Mouse (Mus musculus) limb, embryonic 12.5 days (tissue): ENCODE results near the gene Gm14459. TPM values are rescaled to one million over a fixed set of nuclear protein-coding genes. Genes with fewer than 3 reads are reported as not detected.
"Not testable (repeated sequence)": the region's sequence is repeated elsewhere in the genome, so short reads cannot be mapped to it uniquely, and the experiment has no call there.

ENCODE experiments used
- ATAC-seq: fragments of 200-750 bp; cut with Nextera tagmentation; 2 replicates; pipeline ENCODE4 v1.8.0; 2017; ENCODE audit warnings: low read depth, moderate TSS enrichment; ENCODE audit not compliant: insufficient number of reproducible peaks, insufficient read depth, low FRiP score, low TSS enrichment
- H3K27ac ChIP-seq: fragments of 300-500 bp; sonication (generic); 2 replicates; pipeline ENCODE4 v1.5.1; 2016; ENCODE audit warnings: mild to moderate bottlenecking, moderate library complexity
- H3K27me3 ChIP-seq: fragments of 300-500 bp; sonication (generic); 2 replicates; pipeline ENCODE4 v1.6.1; 2016; ENCODE audit warnings: mild to moderate bottlenecking, moderate library complexity
- H3K36me3 ChIP-seq: fragments of 300-500 bp; sonication (generic); 2 replicates; pipeline ENCODE4 v1.6.1; 2016; ENCODE audit warnings: mild to moderate bottlenecking, moderate library complexity
- H3K4me1 ChIP-seq: fragments of 300-500 bp; sonication (generic); replicated peaks from 2 replicates; pipeline ENCODE4 v1.6.1; 2016
- H3K4me2 ChIP-seq: fragments of 300-500 bp; sonication (generic); 2 replicates; pipeline ENCODE4 v1.6.1; 2016; ENCODE audit warnings: mild to moderate bottlenecking, moderate library complexity
- H3K4me3 ChIP-seq: fragments of 300-500 bp; sonication (generic); replicated peaks from 2 replicates; pipeline ENCODE4 v1.5.1; 2016; ENCODE audit warnings: mild to moderate bottlenecking
- H3K9ac ChIP-seq: fragments of 300-500 bp; sonication (generic); replicated peaks from 2 replicates; pipeline ENCODE4 v1.6.1; 2016; ENCODE audit warnings: mild to moderate bottlenecking, moderate library complexity
- H3K9me3 ChIP-seq: fragments of 300-500 bp; sonication (generic); 2 replicates; pipeline ENCODE4 v1.6.1; 2016; ENCODE audit warnings: mild to moderate bottlenecking, moderate library complexity
- WGBS: fragments of 180-500 bp; shearing (Covaris S2); methylation state at CpG from one replicate; pipeline ENCODE4 v1.1.7; 2016; 5-methylcytosine and 5-hydroxymethylcytosine counted together
- polyA plus RNA-seq: library from polyadenylated mRNA; unstranded; fragments of >200 nt; fragmentation: Nextera tagmentation; extraction: Ambion mirVana; gene quantifications from 2 replicates; pipeline ENCODE4 v1.2.1, GENCODE M21; 2016

The Gm14459 gene
- polyA plus RNA-seq: not detected in 2 replicates

- Histone ChIP-seq H3K9me3 (peaks cover 4% of the 10 kb centered on the region; the same call in 1 of the 2 replicates), H3K36me3 (no peaks in the 10 kb centered on the region), H3K4me3 (no peak within 1 kb of the TSS), H3K27me3 (no peaks in the 10 kb centered on the region), H3K4me1 (no peaks in the 10 kb centered on the region), H3K9ac (no peak within 1 kb of the TSS), H3K4me2 (no peak within 1 kb of the TSS), H3K27ac (no peak within 1 kb of the TSS)
- ATAC-seq: no peak
- WGBS: 84% methylated on average over 2 of the region's 2 CpGs
Measured at GRCm38 (mm10) chrX:8524854-8525253, at the start of gene Gm14459. Gene Gm14459 (minus strand): TSS chrX:8524954.

GRCm38 (mm10) chrX:8548155-8548554 is 23.4 kb upstream of the Gm14459 start, which contains the start of gene Ssxb6:
Gene Ssxb6 (minus strand): TSS chrX:8548255.
- not testable (repeated sequence) for ATAC-seq, H3K27ac ChIP-seq, H3K9me3 ChIP-seq, H3K4me2 ChIP-seq, H3K27me3 ChIP-seq, H3K9ac ChIP-seq, H3K4me3 ChIP-seq, H3K36me3 ChIP-seq, H3K4me1 ChIP-seq
- WGBS: 75% methylated on average over 4 of the region's 4 CpGs

Other genes with a start within 250 kb of the Gm14459 start
- gene Ssxb10, start 197.5 kb downstream of the Gm14459 start, polyA plus RNA-seq: not detected in 2 replicates
- gene Ssxb9, start 158.0 kb downstream of the Gm14459 start, polyA plus RNA-seq: not detected in 2 replicates
- gene Ssxb1, start 111.6 kb downstream of the Gm14459 start, polyA plus RNA-seq: not detected in 2 replicates
- gene Ssxb2, start 63.2 kb downstream of the Gm14459 start, polyA plus RNA-seq: not detected in 2 replicates
- not detected in 2 replicates for gene Ssxb6, start 23.3 kb upstream of the Gm14459 start, polyA plus RNA-seq
- gene Ssxb3, start 66.9 kb upstream of the Gm14459 start, polyA plus RNA-seq: not detected in 2 replicates
- not detected in 2 replicates for gene Ssxb8, start 165.9 kb upstream of the Gm14459 start, polyA plus RNA-seq
- not detected in 2 replicates for gene Ssx9, start 223.5 kb upstream of the Gm14459 start, polyA plus RNA-seq